9 mouse cellular contexts compared by ENCODE assay signal in genomic region chr9:13898510-13899305, GRCm38 (mm10).
DNase-seq lines count a peak whose midpoint lies in the region; ATAC-seq lines count a peak whose summit lies in the region.
"Had no signal": no experiment of that assay in that cellular context is flagged by ENCODE, and none has a peak within 500 bp of the region (broad histone marks: within the 10 kb centered on the region; RNA-seq: fewer than 3 reads in every experiment).

No protein-coding gene starts in this region.

- H3K27me3 ChIP-seq in midbrain, embryonic 11.5 days (ENCODE audit: control insufficient read depth, insufficient read depth, low read length) = no peaks in the 10 kb centered on the region
- no peaks in the 10 kb centered on the region for H3K27me3 ChIP-seq in midbrain, embryonic 10.5 days (ENCODE audit: low read depth, poor library complexity, severe bottlenecking)
- no peaks in the 10 kb centered on the region for H3K27me3 ChIP-seq in heart, embryonic 12.5 days (replicated peaks)
- no peaks in the 10 kb centered on the region for H3K27me3 ChIP-seq in stomach, embryonic 14.5 days (ENCODE audit: control insufficient read depth, insufficient read depth, low read length)
- H3K27me3 ChIP-seq: limb, embryonic 13.5 days had no signal

- H3K27ac ChIP-seq in midbrain, embryonic 11.5 days (ENCODE audit: low read depth, low read length) = no peak overlapping the region
- H3K27ac ChIP-seq in midbrain, embryonic 10.5 days (replicated peaks) = no peak overlapping the region; the same call in 1 of the 2 replicates
- peak overlapping the region; percentile 18; the same call in 1 of the 2 replicates for H3K27ac ChIP-seq in heart, embryonic 12.5 days (ENCODE audit: poor library complexity, severe bottlenecking)
- no peak overlapping the region for H3K27ac ChIP-seq in stomach, embryonic 14.5 days (ENCODE audit: low read length)
- H3K27ac ChIP-seq: limb, embryonic 13.5 days had no signal

- ATAC-seq in midbrain, embryonic 11.5 days (ENCODE audit: low FRiP score) = peak; percentile 62
- peak; percentile 42; the same call in 1 of the 2 replicates for ATAC-seq in heart, embryonic 12.5 days (ENCODE audit: insufficient number of reproducible peaks, low FRiP score)
- ATAC-seq in stomach, embryonic 14.5 days (ENCODE audit: insufficient number of reproducible peaks, insufficient read depth, low FRiP score, low read depth) = 0 out of 2 replicates have a peak, but pooled peaks have one; percentile 28
- ATAC-seq in activated CD4-positive, CD25-positive, alpha-beta regulatory T cell, adult 4 months = no peak

- H3K9ac ChIP-seq in midbrain, embryonic 11.5 days (ENCODE audit: low read length) = no peak overlapping the region
- no peak overlapping the region for H3K9ac ChIP-seq in heart, embryonic 12.5 days
- H3K9ac ChIP-seq in stomach, embryonic 14.5 days (replicated peaks; ENCODE audit: low read depth, low read length) = no peak overlapping the region
- H3K9ac ChIP-seq: limb, embryonic 13.5 days had no signal

- DNase-seq in midbrain, embryonic 11.5 days (ENCODE audit: low spot score, missing footprints) = peak; percentile 80
- DNase-seq in midbrain, embryonic 10.5 days (ENCODE audit: low spot score) = no peak
- DNase-seq in left cerebral cortex, adult 18-20 months (ENCODE audit: low spot score in 2 of 2) = peak; percentile 43 to 67
- DNase-seq in natural killer cell, adult 2 months (ENCODE audit: low spot score in 2 of 2) = no peak
- DNase-seq in kidney, postnatal 4 days = no peak

- no peak overlapping the region for H3K4me3 ChIP-seq in midbrain, embryonic 11.5 days (ENCODE audit: low read depth, low read length)
- no peak overlapping the region for H3K4me3 ChIP-seq in midbrain, embryonic 10.5 days
- no peak overlapping the region for H3K4me3 ChIP-seq in heart, embryonic 12.5 days
- H3K4me3 ChIP-seq in stomach, embryonic 14.5 days (ENCODE audit: low read depth, low read length) = no peak overlapping the region
- H3K4me3 ChIP-seq: limb, embryonic 13.5 days had no signal

- no peaks in the 10 kb centered on the region for H3K9me3 ChIP-seq in midbrain, embryonic 11.5 days (ENCODE audit: control insufficient read depth, low read length)
- H3K9me3 ChIP-seq in midbrain, embryonic 10.5 days (replicated peaks) = no peaks in the 10 kb centered on the region
- no peaks in the 10 kb centered on the region for H3K9me3 ChIP-seq in heart, embryonic 12.5 days (replicated peaks)
- H3K9me3 ChIP-seq in stomach, embryonic 14.5 days (ENCODE audit: control insufficient read depth, low read depth, low read length) = no peaks in the 10 kb centered on the region
- H3K9me3 ChIP-seq: limb, embryonic 13.5 days had no signal

- no peak overlapping the region for H3K4me2 ChIP-seq in midbrain, embryonic 11.5 days
- peak overlapping the region; percentile 31 for H3K4me2 ChIP-seq in heart, embryonic 12.5 days
- no peak overlapping the region for H3K4me2 ChIP-seq in stomach, embryonic 14.5 days (replicated peaks; ENCODE audit: low read depth, low read length)
- H3K4me2 ChIP-seq: limb, embryonic 13.5 days had no signal

- no peaks in the 10 kb centered on the region; the same call in 1 of the 2 replicates for H3K4me1 ChIP-seq in midbrain, embryonic 11.5 days (ENCODE audit: control insufficient read depth, insufficient read depth, low read length)
- H3K4me1 ChIP-seq in midbrain, embryonic 10.5 days = peaks cover 13% of the 10 kb centered on the region
- peaks cover 10% of the 10 kb centered on the region for H3K4me1 ChIP-seq in heart, embryonic 12.5 days (replicated peaks)
- no peaks in the 10 kb centered on the region for H3K4me1 ChIP-seq in stomach, embryonic 14.5 days (ENCODE audit: control insufficient read depth, insufficient read depth, low read length)

- 70% methylated on average over 19 of the region's 19 CpGs for WGBS in midbrain, embryonic 11.5 days
- 81% methylated on average over 19 of the region's 19 CpGs for WGBS in midbrain, embryonic 10.5 days
- 57% methylated on average over 19 of the region's 19 CpGs for WGBS in heart, embryonic 12.5 days
- 63% methylated on average over 19 of the region's 19 CpGs for WGBS in stomach, embryonic 14.5 days

- H3K36me3 ChIP-seq in midbrain, embryonic 11.5 days (ENCODE audit: control insufficient read depth, insufficient read depth, low read length) = no peaks in the 10 kb centered on the region
- no peaks in the 10 kb centered on the region for H3K36me3 ChIP-seq in midbrain, embryonic 10.5 days
- no peaks in the 10 kb centered on the region for H3K36me3 ChIP-seq in heart, embryonic 12.5 days
- no peaks in the 10 kb centered on the region for H3K36me3 ChIP-seq in stomach, embryonic 14.5 days (ENCODE audit: control insufficient read depth, insufficient read depth, low read length)
- H3K36me3 ChIP-seq: limb, embryonic 13.5 days had no signal

Comparison
In these comparisons a context has a peak if more than half of its experiments do, and no peak if none do; other contexts are left out.
1. DNase-seq: peak in midbrain, embryonic 11.5 days (single experiment) and left cerebral cortex, adult 18-20 months (2 of 2); none in midbrain, embryonic 10.5 days (single experiment), natural killer cell, adult 2 months (0 of 2) and kidney, postnatal 4 days (0 of 2).